Mouse (Mus musculus) embryonic facial prominence, embryonic 12.5 days (tissue): ENCODE results near the gene Pex3. TPM values are rescaled to one million over a fixed set of nuclear protein-coding genes. Genes with fewer than 3 reads are reported as not detected.

Experiments used
- ATAC-seq: fragments of 200-750 bp; cut with Nextera tagmentation; 2 replicates; pipeline ENCODE4 v1.8.0; 2017; ENCODE audit not compliant: insufficient number of reproducible peaks, insufficient read depth, low FRiP score, low TSS enrichment
- H3K27ac ChIP-seq: fragments of 300-500 bp; sonication (generic); 2 replicates; pipeline ENCODE4 v1.5.1; 2016; ENCODE audit warnings: mild to moderate bottlenecking
- H3K27me3 ChIP-seq: fragments of 300-500 bp; sonication (generic); 2 replicates; pipeline ENCODE4 v1.6.1; 2016; ENCODE audit warnings: mild to moderate bottlenecking, moderate library complexity
- H3K36me3 ChIP-seq: fragments of 300-500 bp; sonication (generic); 2 replicates; pipeline ENCODE4 v1.6.1; 2016; ENCODE audit warnings: mild to moderate bottlenecking
- H3K4me1 ChIP-seq: fragments of 300-500 bp; sonication (generic); 2 replicates; pipeline ENCODE4 v1.6.1; 2016
- H3K4me2 ChIP-seq: fragments of 300-500 bp; sonication (generic); replicated peaks from 2 replicates; pipeline ENCODE4 v1.6.1; 2016; ENCODE audit warnings: mild to moderate bottlenecking, moderate library complexity
- H3K4me3 ChIP-seq: fragments of 300-500 bp; sonication (generic); 2 replicates; pipeline ENCODE4 v1.5.1; 2016; ENCODE audit warnings: mild to moderate bottlenecking
- H3K9ac ChIP-seq: fragments of 300-500 bp; sonication (generic); 2 replicates; pipeline ENCODE4 v1.6.1; 2016; ENCODE audit warnings: mild to moderate bottlenecking, moderate library complexity
- H3K9me3 ChIP-seq: fragments of 300-500 bp; sonication (generic); 2 replicates; pipeline ENCODE4 v1.6.1; 2016; ENCODE audit warnings: mild to moderate bottlenecking, moderate library complexity
- WGBS: fragments of 180-500 bp; shearing (Covaris S2); methylation state at CpG from one replicate; pipeline ENCODE4 v1.1.7; 2016; 5-methylcytosine and 5-hydroxymethylcytosine counted together
- polyA plus RNA-seq: library from polyadenylated mRNA; unstranded; fragments of >200 nt; fragmentation: Nextera tagmentation; extraction: Ambion mirVana; gene quantifications from 2 replicates; pipeline ENCODE4 v1.2.1, GENCODE M21; 2016

The Pex3 gene
- polyA plus RNA-seq, result 25.6 and 26.7 TPM in 2 replicates

GRCm38 (mm10) chr10:13552646-13553497 is at the start of gene Pex3, which contains the start of gene Adat2:
TSS of gene Pex3 (minus strand) at chr10:13553142.
TSS of gene Adat2 (plus strand) at chr10:13552894.
- under 1% methylated on average over 51 of the region's 51 CpGs for WGBS
- no peaks in the 10 kb centered on the region for H3K36me3 ChIP-seq
- peak; percentile 93 for ATAC-seq

DNA sequence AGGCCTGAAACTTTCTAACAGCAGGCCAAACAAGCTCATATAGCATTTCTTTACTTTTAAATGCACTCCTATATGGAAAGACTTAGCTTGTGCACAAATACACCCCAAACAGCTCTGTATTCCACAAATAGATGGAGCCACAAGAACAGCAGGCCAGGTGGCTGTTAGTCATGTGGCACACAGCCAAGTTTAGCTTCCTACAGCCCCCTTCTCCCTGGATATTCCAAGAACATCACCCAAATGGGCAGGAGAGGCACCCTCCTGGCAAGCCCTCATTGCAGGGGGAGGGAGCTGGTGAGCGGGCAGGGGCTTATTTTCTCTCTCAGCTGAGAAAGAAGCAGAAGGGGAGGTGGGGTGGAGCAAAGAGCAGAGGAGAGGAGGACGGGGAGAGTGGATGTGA is 48.0 kb upstream of the Pex3 start:
- H3K27me3 ChIP-seq, result no peaks in the 10 kb centered on the region
- no peak overlapping the region for H3K27ac ChIP-seq
- ATAC-seq, result no peak
- H3K9me3 ChIP-seq, result no peaks in the 10 kb centered on the region
- H3K36me3 ChIP-seq, result no peaks in the 10 kb centered on the region
- no peaks in the 10 kb centered on the region for H3K4me1 ChIP-seq
- 69% methylated on average over 2 of the region's 2 CpGs for WGBS
- H3K4me3 ChIP-seq, result no peak overlapping the region
- no peak overlapping the region for H3K9ac ChIP-seq
- no peak overlapping the region for H3K4me2 ChIP-seq

More at GRCm38 (mm10) chr10:13552646-13553497, at the start of gene Pex3, which contains the start of gene Adat2:
- H3K4me3 ChIP-seq, result peak within 1 kb of the TSS; percentile 56
- peak within 1 kb of the TSS; percentile 41; the same call in 1 of the 2 replicates for H3K27ac ChIP-seq
- peak within 1 kb of the TSS; percentile 63 for H3K4me2 ChIP-seq
- H3K9me3 ChIP-seq, result no peaks in the 10 kb centered on the region
- no peaks in the 10 kb centered on the region for H3K27me3 ChIP-seq
- peak within 1 kb of the TSS; percentile 69 for H3K9ac ChIP-seq
- H3K4me1 ChIP-seq, result peaks cover 3% of the 10 kb centered on the region; the same call in 1 of the 2 replicates

- H3K9me3 ChIP-seq, result no peaks in the 10 kb centered on the region
- no peak overlapping the region for H3K4me2 ChIP-seq
- no peak overlapping the region for H3K27ac ChIP-seq
- H3K27me3 ChIP-seq, result no peaks in the 10 kb centered on the region
- H3K4me3 ChIP-seq, result no peak overlapping the region
- H3K36me3 ChIP-seq, result no peaks in the 10 kb centered on the region
- no peaks in the 10 kb centered on the region for H3K4me1 ChIP-seq
- no peak overlapping the region for H3K9ac ChIP-seq
- no peak for ATAC-seq
- WGBS, result 76% methylated on average over 8 of the region's 8 CpGs
These were observed 44.5 kb upstream of the Pex3 start for GRCm38 (mm10) chr10:13597491-13597890.

DNA sequence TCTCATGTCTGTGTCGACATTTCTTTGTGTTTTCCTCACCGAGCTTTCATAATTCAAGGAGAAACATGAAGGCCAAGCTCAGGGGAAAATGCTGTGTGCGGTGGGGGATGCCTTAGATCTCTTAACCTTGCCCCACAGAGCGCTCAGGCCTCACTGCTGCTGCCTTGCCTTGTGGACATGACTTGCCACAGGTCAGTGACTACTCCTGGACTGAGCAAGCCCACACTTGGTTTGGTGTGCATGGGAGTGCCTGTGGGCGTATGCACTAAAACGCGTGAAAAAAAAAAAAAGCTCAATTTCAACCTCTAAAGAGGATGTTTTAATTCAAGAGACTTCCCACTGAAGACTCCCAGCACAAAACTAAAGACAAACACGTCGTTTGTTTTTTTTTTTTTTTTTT is 43.9 kb upstream of the Pex3 start:
- no peaks in the 10 kb centered on the region for H3K36me3 ChIP-seq
- H3K9ac ChIP-seq, result no peak overlapping the region
- no peaks in the 10 kb centered on the region for H3K4me1 ChIP-seq
- no peak for ATAC-seq
- no peak overlapping the region for H3K4me2 ChIP-seq
- no peaks in the 10 kb centered on the region for H3K27me3 ChIP-seq
- WGBS, result 76% methylated on average over 9 of the region's 9 CpGs
- H3K9me3 ChIP-seq, result no peaks in the 10 kb centered on the region
- H3K27ac ChIP-seq, result no peak overlapping the region
- H3K4me3 ChIP-seq, result no peak overlapping the region

DNA sequence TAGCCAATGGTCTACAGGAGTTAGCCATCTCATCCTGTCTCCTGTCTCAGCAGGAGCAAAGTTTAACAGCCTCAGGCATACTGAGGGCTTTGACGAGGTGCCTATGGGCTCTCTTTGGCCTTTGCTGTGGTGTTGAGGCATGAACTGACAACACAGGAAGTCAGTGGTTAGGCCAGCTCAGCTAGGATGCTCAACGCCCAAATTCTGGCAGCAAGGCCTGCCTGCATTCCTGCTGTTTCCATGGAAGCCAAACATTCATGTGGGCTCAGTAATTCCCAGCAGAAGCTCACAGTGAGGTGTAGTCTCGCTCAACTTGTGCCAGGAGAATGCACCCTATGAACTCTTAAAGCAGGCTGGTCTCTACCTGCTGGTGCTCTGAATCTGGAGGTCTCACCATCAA is 43.1 kb upstream of the Pex3 start:
- no peak overlapping the region for H3K4me2 ChIP-seq
- no peak overlapping the region for H3K9ac ChIP-seq
- H3K27me3 ChIP-seq, result no peaks in the 10 kb centered on the region
- 40% methylated on average over 3 of the region's 3 CpGs for WGBS
- H3K9me3 ChIP-seq, result no peaks in the 10 kb centered on the region
- no peaks in the 10 kb centered on the region for H3K36me3 ChIP-seq
- no peak for ATAC-seq
- H3K27ac ChIP-seq, result no peak overlapping the region
- no peak overlapping the region for H3K4me3 ChIP-seq
- H3K4me1 ChIP-seq, result no peaks in the 10 kb centered on the region

GRCm38 (mm10) chr10:13593529-13593928 is 40.6 kb upstream of the Pex3 start:
- Histone ChIP-seq H3K9me3 (no peaks in the 10 kb centered on the region), H3K27ac (no peak overlapping the region), H3K36me3 (no peaks in the 10 kb centered on the region), H3K4me3 (no peak overlapping the region), H3K4me1 (no peaks in the 10 kb centered on the region), H3K4me2 (no peak overlapping the region), H3K9ac (no peak overlapping the region), H3K27me3 (no peaks in the 10 kb centered on the region)
- 89% methylated on average over 3 of the region's 3 CpGs for WGBS
- ATAC-seq, result no peak

GRCm38 (mm10) chr10:13592196-13592595 is 39.3 kb upstream of the Pex3 start:
- Histone ChIP-seq H3K4me1 (no peaks in the 10 kb centered on the region), H3K27me3 (no peaks in the 10 kb centered on the region), H3K9ac (no peak overlapping the region), H3K9me3 (no peaks in the 10 kb centered on the region), H3K27ac (no peak overlapping the region), H3K4me3 (no peak overlapping the region), H3K36me3 (no peaks in the 10 kb centered on the region), H3K4me2 (no peak overlapping the region)
- WGBS, result 90% methylated on average over 10 of the region's 10 CpGs
- ATAC-seq, result no peak

DNA sequence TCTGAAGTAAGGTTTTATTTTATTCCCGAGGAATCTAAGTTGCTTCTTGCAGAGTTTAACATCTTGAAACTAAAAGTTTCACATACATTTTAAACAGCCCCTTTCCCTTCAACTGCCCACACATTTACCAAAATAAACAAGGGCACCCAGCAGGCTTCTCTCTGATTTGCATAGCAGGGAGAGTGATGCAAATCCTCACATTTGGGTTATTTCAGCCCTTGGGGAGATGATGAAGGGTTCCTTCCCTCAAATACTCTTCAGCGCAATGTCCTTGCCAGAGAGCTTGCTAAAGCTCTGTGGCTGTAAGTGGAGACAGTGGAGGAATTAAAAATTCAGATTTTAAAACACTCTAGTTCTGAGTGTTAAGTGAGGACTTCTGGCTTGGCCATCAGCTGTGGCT is 35.0 kb upstream of the Pex3 start:
- no peaks in the 10 kb centered on the region for H3K9me3 ChIP-seq
- H3K27me3 ChIP-seq, result 0 out of 2 replicates have a peak, but pooled peaks cover 3% of the 10 kb centered on the region
- ATAC-seq, result no peak
- H3K36me3 ChIP-seq, result no peaks in the 10 kb centered on the region
- H3K4me2 ChIP-seq, result no peak overlapping the region
- WGBS, result 67% methylated on average over 2 of the region's 2 CpGs
- no peak overlapping the region for H3K4me3 ChIP-seq
- no peaks in the 10 kb centered on the region for H3K4me1 ChIP-seq
- no peak overlapping the region for H3K9ac ChIP-seq
- no peak overlapping the region for H3K27ac ChIP-seq

DNA sequence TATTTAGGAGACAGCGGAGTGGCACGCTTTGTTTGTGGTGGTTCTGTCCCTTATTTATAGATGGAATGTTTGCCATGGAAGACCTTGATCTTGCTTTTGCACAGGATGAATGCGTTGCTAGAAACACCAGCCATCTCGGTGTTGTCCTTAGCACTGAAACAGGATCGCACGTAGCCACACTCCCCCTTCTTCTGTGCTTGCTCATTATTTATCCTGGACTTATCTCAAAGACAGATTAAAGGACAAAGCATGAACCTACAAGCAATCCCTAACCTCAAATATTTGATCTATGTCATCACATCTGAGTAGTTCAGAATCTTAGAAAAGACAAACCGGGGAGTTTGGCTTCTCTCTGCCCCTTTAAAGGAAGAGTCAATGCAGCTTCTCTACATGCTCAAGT is 24.2 kb upstream of the Pex3 start:
- no peaks in the 10 kb centered on the region for H3K27me3 ChIP-seq
- ATAC-seq, result no peak
- H3K4me3 ChIP-seq, result no peak overlapping the region
- H3K9ac ChIP-seq, result no peak overlapping the region
- no peaks in the 10 kb centered on the region for H3K36me3 ChIP-seq
- WGBS, result 84% methylated on average over 7 of the region's 7 CpGs
- H3K4me2 ChIP-seq, result no peak overlapping the region
- H3K9me3 ChIP-seq, result no peaks in the 10 kb centered on the region
- H3K27ac ChIP-seq, result no peak overlapping the region
- H3K4me1 ChIP-seq, result no peaks in the 10 kb centered on the region

- no peak overlapping the region for H3K9ac ChIP-seq
- no peaks in the 10 kb centered on the region for H3K36me3 ChIP-seq
- no peak for ATAC-seq
- no peak overlapping the region for H3K27ac ChIP-seq
- H3K9me3 ChIP-seq, result no peaks in the 10 kb centered on the region
- no peak overlapping the region for H3K4me3 ChIP-seq
- H3K27me3 ChIP-seq, result no peaks in the 10 kb centered on the region
- peaks cover 6% of the 10 kb centered on the region; the same call in 1 of the 2 replicates for H3K4me1 ChIP-seq
- WGBS, result 87% methylated on average over 6 of the region's 6 CpGs
- no peak overlapping the region for H3K4me2 ChIP-seq
These were observed 19.5 kb upstream of the Pex3 start for GRCm38 (mm10) chr10:13572410-13572809.

DNA sequence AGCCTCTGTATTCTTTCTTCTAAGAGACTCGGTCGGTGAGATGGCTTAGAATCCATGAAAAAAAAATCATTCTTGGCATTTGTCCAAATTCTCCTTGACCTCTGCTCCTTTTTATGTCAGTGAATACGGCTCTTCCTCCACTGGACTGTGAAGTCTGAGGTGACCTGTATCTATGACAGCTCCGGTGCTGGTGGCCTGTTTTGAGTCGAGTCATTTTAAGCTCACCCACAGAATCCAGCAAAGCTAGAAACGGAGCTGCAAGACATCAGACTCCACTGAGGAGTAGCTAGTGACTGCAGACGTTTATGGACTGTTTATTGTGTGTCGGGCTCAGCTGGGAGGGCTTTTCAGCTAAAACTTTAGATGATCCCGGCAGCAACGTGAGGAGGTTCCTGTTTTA is 19.1 kb upstream of the Pex3 start:
- Histone ChIP-seq H3K27ac (no peak overlapping the region), H3K9ac (no peak overlapping the region), H3K4me3 (no peak overlapping the region), H3K4me2 (no peak overlapping the region), H3K4me1 (peaks cover 6% of the 10 kb centered on the region; the same call in 1 of the 2 replicates), H3K9me3 (no peaks in the 10 kb centered on the region), H3K36me3 (no peaks in the 10 kb centered on the region), H3K27me3 (no peaks in the 10 kb centered on the region)
- ATAC-seq, result no peak
- 65% methylated on average over 10 of the region's 10 CpGs for WGBS
